Mouse (Mus musculus): ENCODE measurements around the gene Isca1. TPM values are rescaled to one million over a fixed set of nuclear protein-coding genes. Genes with fewer than 3 reads are reported as not detected.
A peak's percentile ranks its signal among the peaks of the same experiment; 100 is the strongest.
"Not testable (repeated sequence)": the region's sequence is repeated elsewhere in the genome, so short reads cannot be mapped to it uniquely, and the experiment has no call there.

The Isca1 gene
- polyA plus RNA-seq, 1 experiment: 95.1 TPM

DNA sequence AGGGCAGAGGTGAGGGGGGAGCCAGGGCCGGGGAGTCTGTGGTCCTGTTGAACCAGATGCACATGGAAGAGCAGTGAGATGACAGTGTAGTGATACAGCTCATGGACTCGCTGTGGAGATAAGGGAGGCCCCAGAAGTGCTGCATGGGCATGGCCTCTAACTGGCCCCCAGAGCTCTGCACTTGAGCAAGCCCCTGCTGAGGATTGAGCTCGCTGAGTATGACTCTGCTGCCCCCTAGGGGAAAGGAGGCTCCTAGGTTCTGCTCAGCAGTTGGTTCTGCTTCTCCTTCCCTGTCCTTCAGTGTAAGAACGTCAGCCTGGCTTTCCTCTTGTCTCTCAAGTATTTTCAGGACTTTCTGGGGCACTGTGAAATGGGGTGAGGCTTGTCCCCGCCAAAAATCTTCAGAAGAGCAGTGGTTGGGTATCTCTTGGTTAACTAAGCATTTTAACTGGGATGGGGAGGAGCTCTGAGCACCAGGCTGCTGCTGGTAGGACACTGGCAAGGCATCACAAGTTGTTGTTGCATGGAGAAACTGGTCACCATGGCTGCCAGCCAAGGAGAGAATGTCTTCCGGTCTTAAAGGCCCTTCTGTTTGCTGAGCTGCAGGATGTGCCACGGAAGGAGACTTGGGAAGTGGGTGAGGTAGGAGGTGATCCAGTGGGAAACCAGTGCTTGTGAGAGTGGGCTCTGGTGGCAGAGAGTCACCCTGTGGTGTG is 41.1 kb downstream of the Isca1 start:
- Histone ChIP-seq H3K4me3 (replicated peaks; ENCODE audit: control insufficient read depth, low read depth, low read length) (no peak overlapping the region), H3K27ac (ENCODE audit: control insufficient read depth, insufficient read depth, low read depth, low read length, poor library complexity) (no peak overlapping the region), H3K4me1 (ENCODE audit: control insufficient read depth, insufficient read depth, low read length) (no peaks in the 10 kb centered on the region)
- peak; percentile 97 for TF ChIP-seq CTCF (IDR thresholded peaks at IDR 0.05; ENCODE audit: control insufficient read depth, insufficient read depth, low read length)
- no peak for TF ChIP-seq POLR2A (IDR thresholded peaks at IDR 0.05; ENCODE audit: borderline replicate concordance, control insufficient read depth, low read depth, low read length)
- WGBS: 19% methylated on average over 7 of the region's 7 CpGs

DNA sequence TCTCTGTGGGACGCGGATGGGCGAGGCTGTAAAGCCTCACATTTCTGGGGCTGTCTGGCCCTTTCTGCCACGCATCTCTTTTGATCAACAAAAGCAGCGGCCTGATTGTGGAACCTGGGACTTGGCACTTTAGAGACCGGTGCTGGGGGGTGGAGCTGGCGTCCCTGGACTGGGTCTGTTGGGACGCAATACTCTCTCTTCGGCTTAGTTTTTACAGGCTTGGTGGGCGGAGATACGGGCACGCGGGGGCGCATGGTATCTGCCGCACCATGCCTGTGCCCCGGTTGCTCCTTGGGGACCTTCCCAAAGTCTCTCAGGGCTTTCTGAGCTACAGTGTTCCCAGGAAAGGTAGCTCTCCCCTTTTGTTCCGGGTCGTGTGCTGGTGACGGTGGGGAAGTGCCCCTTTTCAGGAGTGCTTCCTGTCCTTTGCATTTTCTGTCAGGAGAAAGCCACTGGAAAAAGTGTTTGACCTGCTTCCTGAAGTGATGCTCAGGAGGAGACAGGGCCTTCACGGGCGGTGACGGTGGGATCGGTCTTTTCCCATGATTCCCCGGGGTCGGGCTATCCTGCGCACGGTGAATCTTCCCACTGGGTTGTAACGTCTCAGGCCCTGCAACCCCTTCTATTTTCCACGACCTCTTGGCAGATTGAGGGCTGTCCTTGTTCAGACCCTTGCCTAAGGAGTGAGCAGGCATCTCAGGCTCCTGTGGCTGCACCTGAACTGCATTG is 43.3 kb downstream of the Isca1 start:
- TF ChIP-seq POLR2A (IDR thresholded peaks at IDR 0.05; ENCODE audit: borderline replicate concordance, control insufficient read depth, low read depth, low read length): no peak
- TF ChIP-seq CTCF (IDR thresholded peaks at IDR 0.05; ENCODE audit: control insufficient read depth, insufficient read depth, low read length): no peak
- 38% methylated on average over 29 of the region's 29 CpGs for WGBS
- Histone ChIP-seq H3K4me1 (ENCODE audit: control insufficient read depth, insufficient read depth, low read length) (no peaks in the 10 kb centered on the region), H3K27ac (ENCODE audit: control insufficient read depth, insufficient read depth, low read depth, low read length, poor library complexity) (no peak overlapping the region), H3K4me3 (replicated peaks; ENCODE audit: control insufficient read depth, low read depth, low read length) (no peak overlapping the region)

GRCm38 (mm10) chr13:59722089-59722488 is 47.5 kb downstream of the Isca1 start:
- H3K4me3 ChIP-seq (replicated peaks; ENCODE audit: control insufficient read depth, low read depth, low read length); H3K4me1 ChIP-seq (ENCODE audit: control insufficient read depth, insufficient read depth, low read length); H3K27ac ChIP-seq (ENCODE audit: control insufficient read depth, insufficient read depth, low read depth, low read length, poor library complexity): not testable (repeated sequence)
- 65% methylated on average over 1 of the region's 1 CpGs for WGBS

- no peak for TF ChIP-seq POLR2A (IDR thresholded peaks at IDR 0.05; ENCODE audit: borderline replicate concordance, control insufficient read depth, low read depth, low read length)
- TF ChIP-seq CTCF (IDR thresholded peaks at IDR 0.05; ENCODE audit: control insufficient read depth, insufficient read depth, low read length): no peak
- Histone ChIP-seq H3K4me3 (replicated peaks; ENCODE audit: control insufficient read depth, low read depth, low read length) (no peak overlapping the region), H3K4me1 (ENCODE audit: control insufficient read depth, insufficient read depth, low read length) (no peaks in the 10 kb centered on the region), H3K27ac (ENCODE audit: control insufficient read depth, insufficient read depth, low read depth, low read length, poor library complexity) (no peak overlapping the region)
- WGBS: 64% methylated on average over 1 of the region's 1 CpGs
These were observed 50.1 kb downstream of the Isca1 start for GRCm38 (mm10) chr13:59719475-59719874.

GRCm38 (mm10) chr13:59718857-59719440 is 50.7 kb downstream of the Isca1 start:
- 15% methylated on average over 6 of the region's 6 CpGs for WGBS
- H3K4me3 ChIP-seq (replicated peaks; ENCODE audit: control insufficient read depth, low read depth, low read length); H3K27ac ChIP-seq (ENCODE audit: control insufficient read depth, insufficient read depth, low read depth, low read length, poor library complexity); H3K4me1 ChIP-seq (ENCODE audit: control insufficient read depth, insufficient read depth, low read length): not testable (repeated sequence)

DNA sequence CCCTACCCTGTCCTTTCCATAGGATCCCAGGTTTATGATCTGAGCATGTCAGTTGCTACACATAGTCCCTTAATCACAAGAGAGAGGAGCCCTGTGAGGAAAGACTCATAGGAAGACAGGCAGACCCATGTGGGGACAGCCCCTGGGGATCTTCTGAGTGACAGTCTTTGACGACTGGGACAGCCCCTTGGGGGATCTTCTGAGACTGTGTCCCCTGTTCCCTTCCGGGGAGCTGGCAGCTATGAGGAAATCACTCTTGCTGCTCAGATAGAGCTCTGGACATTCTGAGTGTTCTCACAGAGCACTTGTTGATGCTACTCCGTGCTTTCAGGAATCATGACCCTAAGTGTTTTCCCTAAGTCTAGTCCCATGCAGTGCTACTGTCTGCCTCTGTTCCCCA is 55.9 kb downstream of the Isca1 start:
- Histone ChIP-seq H3K4me3 (replicated peaks; ENCODE audit: control insufficient read depth, low read depth, low read length) (no peak overlapping the region), H3K4me1 (ENCODE audit: control insufficient read depth, insufficient read depth, low read length) (no peaks in the 10 kb centered on the region), H3K27ac (ENCODE audit: control insufficient read depth, insufficient read depth, low read depth, low read length, poor library complexity) (no peak overlapping the region)
- WGBS: 39% methylated on average over 3 of the region's 3 CpGs
- TF ChIP-seq CTCF (IDR thresholded peaks at IDR 0.05; ENCODE audit: control insufficient read depth, insufficient read depth, low read length) (no peak), POLR2A (IDR thresholded peaks at IDR 0.05; ENCODE audit: borderline replicate concordance, control insufficient read depth, low read depth, low read length) (no peak)

GRCm38 (mm10) chr13:59711984-59712383 is 57.6 kb downstream of the Isca1 start, which contains the start of gene Spata31d1b:
Gene Spata31d1b, plus strand, starts transcription at chr13:59712284.
- not testable (repeated sequence) for H3K27ac ChIP-seq (ENCODE audit: control insufficient read depth, insufficient read depth, low read depth, low read length, poor library complexity); H3K4me1 ChIP-seq (ENCODE audit: control insufficient read depth, insufficient read depth, low read length); H3K4me3 ChIP-seq (replicated peaks; ENCODE audit: control insufficient read depth, low read depth, low read length)
- WGBS: 72% methylated on average over 3 of the region's 3 CpGs

DNA sequence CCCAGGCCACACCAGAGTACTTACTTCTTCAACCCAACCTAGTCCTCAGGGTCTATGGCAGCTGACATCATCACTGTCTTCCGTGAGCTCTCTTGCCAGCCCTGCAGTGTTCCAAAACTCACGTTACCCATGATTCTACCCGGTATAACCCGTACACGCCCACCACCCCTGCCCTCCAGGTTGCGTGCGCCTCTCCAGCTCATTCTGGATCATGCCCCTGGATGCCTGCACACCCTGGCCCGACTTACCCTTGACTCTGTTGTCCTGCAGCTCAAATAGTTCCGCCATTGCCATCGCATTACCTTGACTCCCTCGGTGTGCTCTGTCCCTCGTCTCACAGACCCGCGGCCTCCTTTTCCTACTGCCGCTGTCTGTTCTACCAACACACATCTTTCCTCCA is 59.4 kb downstream of the Isca1 start, which contains the start of gene Spata31d1a:
TSS of gene Spata31d1a (minus strand) at position 101 of the 400 bp plus-strand sequence.
- TF ChIP-seq CTCF (IDR thresholded peaks at IDR 0.05; ENCODE audit: control insufficient read depth, insufficient read depth, low read length) (no peak), POLR2A (IDR thresholded peaks at IDR 0.05; ENCODE audit: borderline replicate concordance, control insufficient read depth, low read depth, low read length) (no peak)
- H3K4me3 ChIP-seq (replicated peaks; ENCODE audit: control insufficient read depth, low read depth, low read length): no peak within 1 kb of the TSS
- no peak within 1 kb of the TSS for H3K27ac ChIP-seq (ENCODE audit: control insufficient read depth, insufficient read depth, low read depth, low read length, poor library complexity)
- 86% methylated on average over 15 of the region's 15 CpGs for WGBS
- no peaks in the 10 kb centered on the region for H3K4me1 ChIP-seq (ENCODE audit: control insufficient read depth, insufficient read depth, low read length)

Other genes with a start within 250 kb of the Isca1 start
- gene Agtpbp1, start 184.6 kb downstream of the Isca1 start, polyA plus RNA-seq (2011; ENCODE audit: insufficient read depth, insufficient read length, low replicate concordance, missing spikeins): 18.0 and 56.6 TPM in 2 replicates
- gene Naa35, start 184.6 kb downstream of the Isca1 start, polyA plus RNA-seq (2011; ENCODE audit: insufficient read depth, insufficient read length, low replicate concordance, missing spikeins): 33.4 and 94.8 TPM in 2 replicates
- 12.7 and 13.9 TPM in 2 replicates for gene Golm1, start 94.0 kb downstream of the Isca1 start, polyA plus RNA-seq (2011; ENCODE audit: insufficient read depth, insufficient read length, low replicate concordance, missing spikeins)
- not detected in 2 replicates for gene 4921517D22Rik, start 75.7 kb downstream of the Isca1 start, polyA plus RNA-seq (2011; ENCODE audit: insufficient read depth, insufficient read length, low replicate concordance, missing spikeins)
- not detected in 2 replicates for gene Spata31d1a, start 59.5 kb downstream of the Isca1 start, polyA plus RNA-seq (2011; ENCODE audit: insufficient read depth, insufficient read length, low replicate concordance, missing spikeins)
- gene Spata31d1b, start 57.5 kb downstream of the Isca1 start, polyA plus RNA-seq (2011; ENCODE audit: insufficient read depth, insufficient read length, low replicate concordance, missing spikeins): not detected in 2 replicates
- not detected in 2 replicates for gene Spata31d1d, start 38.1 kb downstream of the Isca1 start, polyA plus RNA-seq (2011; ENCODE audit: insufficient read depth, insufficient read length, low replicate concordance, missing spikeins)
- gene 1700014D04Rik, start 23.1 kb downstream of the Isca1 start, polyA plus RNA-seq (2011; ENCODE audit: insufficient read depth, insufficient read length, low replicate concordance, missing spikeins): not detected in 2 replicates
- gene Gm49354, start 12.4 kb upstream of the Isca1 start, polyA plus RNA-seq (2011; ENCODE audit: insufficient read depth, insufficient read length, low replicate concordance, missing spikeins): 30.5 TPM in 1 of 2 replicates, not detected in the other
- 236 and 243 TPM in 2 replicates for gene Tut7, start 53.3 kb upstream of the Isca1 start, polyA plus RNA-seq (2011; ENCODE audit: insufficient read depth, insufficient read length, low replicate concordance, missing spikeins)